Mouse (Mus musculus) cerebellum, adult 9-10 months (tissue): ENCODE results near the gene Yipf6.
"Not testable (repeated sequence)": the region's sequence is repeated elsewhere in the genome, so short reads cannot be mapped to it uniquely, and the experiment has no call there.

ENCODE experiments used
- DNase-seq: peaks from one replicate; pipeline ENCODE4 v3.0.0; 2022

The Yipf6 gene

GRCm38 (mm10) chrX:98936101-98936500 is at the start of gene Yipf6:
Yipf6 (plus strand) TSS chrX:98936316.
- peak; percentile 54 for DNase-seq

DNA sequence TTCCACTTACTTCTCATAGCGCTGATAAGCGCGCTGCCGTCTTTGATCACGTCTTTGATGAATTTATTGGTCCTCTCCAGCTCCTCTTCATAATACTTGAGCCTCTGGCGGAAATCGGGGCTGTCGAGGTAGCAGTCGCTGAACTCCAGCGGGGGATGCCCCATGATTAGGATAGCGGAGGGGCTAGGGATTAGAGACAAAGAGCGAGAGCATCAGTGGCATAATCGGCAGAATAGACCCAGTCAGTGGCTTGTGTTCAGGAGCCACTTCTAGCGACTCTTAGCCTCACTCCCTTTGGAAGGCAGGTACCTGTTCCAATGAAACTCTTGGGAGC is 46.1 kb upstream of the Yipf6 start:
- no peak for DNase-seq

- peak; percentile 75 for DNase-seq
Measured at GRCm38 (mm10) chrX:98890406-98891116, 45.6 kb upstream of the Yipf6 start, which contains the start of gene Ophn1. Ophn1 (minus strand) TSS chrX:98891025.

- DNase-seq = peak; percentile 39
Measured at GRCm38 (mm10) chrX:98898307-98898706, 37.8 kb upstream of the Yipf6 start.

- no peak for DNase-seq
Measured at GRCm38 (mm10) chrX:98904226-98904625, 31.9 kb upstream of the Yipf6 start.

DNA sequence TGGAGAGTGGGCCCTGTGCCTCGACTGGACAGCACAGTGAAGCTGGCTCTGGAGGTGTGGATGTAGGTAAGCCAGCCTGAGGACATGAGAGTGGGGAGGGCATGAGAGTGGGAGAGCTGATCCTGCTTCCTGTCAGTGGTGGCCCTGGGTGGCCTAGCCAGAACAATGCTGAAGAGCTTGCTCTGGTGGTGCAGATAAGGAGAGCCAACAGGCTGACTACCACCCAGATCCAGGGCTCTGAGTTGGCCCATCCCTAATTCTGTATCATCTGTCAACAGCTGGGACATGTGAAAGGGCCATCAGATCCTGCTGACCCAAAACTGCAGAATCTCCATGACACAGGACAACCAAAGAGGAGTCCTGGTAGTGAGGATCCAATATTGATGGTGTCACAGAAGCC is 27.2 kb upstream of the Yipf6 start:
- no peak for DNase-seq

GRCm38 (mm10) chrX:98919423-98919822 is 16.7 kb upstream of the Yipf6 start:
- peak; percentile 41 for DNase-seq

GRCm38 (mm10) chrX:98936707-98937554 is 815 bp downstream of the Yipf6 start:
- DNase-seq = peak; percentile 96

DNA sequence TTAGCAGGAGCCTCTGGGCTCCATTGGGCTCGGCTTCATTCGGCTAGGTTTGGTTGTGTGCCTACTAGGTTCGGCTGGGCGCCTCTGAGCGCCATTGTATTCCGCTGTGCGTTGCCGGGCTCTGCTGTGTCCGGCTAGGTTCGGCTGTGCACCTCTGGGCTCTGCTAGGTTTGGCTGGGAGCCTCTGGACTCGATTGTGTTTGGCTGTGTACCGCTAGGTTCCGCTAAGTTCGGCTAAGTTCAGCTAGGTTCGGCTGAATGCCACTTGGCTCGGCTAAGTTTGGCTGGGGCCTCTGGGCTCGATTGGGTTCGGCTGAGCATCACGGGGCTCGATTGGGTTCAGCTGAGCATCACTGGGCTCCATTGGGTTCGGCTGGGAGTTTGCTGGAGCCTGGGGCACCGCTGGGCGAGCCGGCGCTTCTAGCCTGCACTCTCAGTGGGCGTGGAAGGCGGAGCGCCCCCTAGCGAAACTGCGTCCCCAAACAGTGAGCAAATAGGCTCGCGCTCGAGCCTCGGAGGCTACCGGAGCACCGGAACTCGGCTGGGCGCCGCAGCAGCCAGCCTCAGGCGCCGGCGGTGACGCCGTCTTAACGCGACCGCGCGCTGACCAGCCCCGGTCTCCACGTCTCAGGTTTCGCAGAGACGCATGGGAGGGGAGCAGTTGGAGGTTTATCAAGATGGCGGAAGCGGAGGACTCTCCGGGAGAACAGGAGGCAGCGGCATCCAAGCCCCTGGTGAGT is 1.6 kb downstream of the Yipf6 start:
- peak; percentile 92 for DNase-seq

DNA sequence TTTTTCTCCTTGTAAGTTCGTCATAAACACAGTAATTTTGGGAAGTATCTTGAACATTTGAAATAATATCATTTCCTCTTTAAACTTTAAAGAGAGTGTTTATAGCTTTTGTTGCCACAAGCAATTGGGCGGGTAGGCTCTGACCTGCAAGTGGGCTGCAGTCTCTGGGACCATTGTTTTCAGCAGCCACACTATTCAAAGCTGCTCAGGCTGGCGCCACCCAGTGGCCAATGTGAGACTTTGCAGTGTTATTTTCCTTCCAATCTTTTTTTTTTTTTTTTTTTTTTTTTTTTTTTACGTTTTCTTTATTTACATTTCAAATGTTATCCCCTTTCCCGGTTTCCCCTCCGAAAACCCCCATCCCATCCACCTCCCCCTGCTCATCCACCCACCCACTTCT is 17.8 kb downstream of the Yipf6 start:
- no peak for DNase-seq

- DNase-seq = no peak
Measured at GRCm38 (mm10) chrX:98958287-98958686, 22.2 kb downstream of the Yipf6 start.

- no peak for DNase-seq
Measured at GRCm38 (mm10) chrX:98959050-98959449, 22.9 kb downstream of the Yipf6 start.

GRCm38 (mm10) chrX:98963742-98964141 is 27.6 kb downstream of the Yipf6 start:
- no peak for DNase-seq

DNA sequence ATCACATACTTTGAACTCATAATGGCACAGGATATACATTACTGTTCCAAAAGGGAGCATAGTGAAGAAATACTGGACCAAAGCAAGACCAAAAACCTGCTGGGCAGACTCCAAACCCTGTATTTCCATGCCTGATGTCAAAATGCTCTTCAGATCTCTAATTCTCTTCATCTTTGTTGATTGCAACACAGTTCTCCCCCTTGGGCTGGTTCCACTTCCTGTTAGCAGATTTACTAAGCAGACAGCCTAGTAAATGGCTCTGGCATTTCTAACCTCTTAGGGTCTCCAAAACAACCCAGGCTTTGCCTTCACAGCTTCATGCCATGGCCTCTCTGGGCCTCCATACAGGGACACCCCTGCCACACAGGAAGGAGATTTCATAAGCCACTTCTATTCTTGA is 28.4 kb downstream of the Yipf6 start:
- DNase-seq = no peak

- not testable (repeated sequence) for DNase-seq
Measured at GRCm38 (mm10) chrX:98986611-98987010, 50.5 kb downstream of the Yipf6 start.

DNA sequence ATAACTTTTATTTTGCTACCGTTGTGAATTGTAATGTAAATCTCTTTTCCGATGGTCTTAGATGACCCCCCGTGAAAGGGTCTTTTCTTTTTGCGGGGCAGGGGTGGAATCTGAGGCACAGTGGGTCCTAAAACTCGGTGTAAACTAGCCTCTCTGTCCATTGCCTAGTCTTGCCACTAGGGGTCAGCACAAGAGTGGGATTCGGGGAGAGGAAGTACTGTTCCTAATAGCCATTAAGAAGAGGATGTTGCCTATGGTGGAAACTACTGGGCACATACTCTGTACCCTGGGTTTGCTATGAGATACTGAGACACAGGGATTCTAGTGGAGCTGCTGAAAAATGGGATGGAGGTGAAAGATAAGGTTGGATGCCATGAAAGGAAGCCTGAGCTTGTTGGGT is 53.5 kb downstream of the Yipf6 start:
- DNase-seq = peak; percentile 9
